In genomic region chr5:111490599-111490998, GRCm38 (mm10) we compare ENCODE assay signal across 21 mouse cellular contexts.
DNase-seq lines count a peak whose midpoint lies in the region; ATAC-seq lines count a peak whose summit lies in the region.
"Had no signal": no experiment of that assay in that cellular context is flagged by ENCODE, and none has a peak within 500 bp of the region (broad histone marks: within the 10 kb centered on the region; RNA-seq: fewer than 3 reads in every experiment).

No protein-coding gene starts in this region.

- H3K9me3 ChIP-seq in heart, embryonic 11.5 days (replicated peaks; ENCODE audit: control insufficient read depth, low read length) = no peaks in the 10 kb centered on the region
- H3K9me3 ChIP-seq: embryonic facial prominence, embryonic 13.5 days; limb, embryonic 13.5 days; megakaryocyte, embryonic 14.5 days; midbrain, embryonic 15.5 days had no signal

- WGBS in heart, embryonic 11.5 days (ENCODE audit: insufficient replicate concordance) = 20% methylated on average over 4 of the region's 4 CpGs

- DNase-seq in cerebellum, postnatal 10 days = peak; percentile 72 to 77
- no peak for DNase-seq in cerebellum, adult 8-10 months
- peak; percentile 31 for DNase-seq in NIH3T3 (ENCODE audit: low read depth)
- DNase-seq in heart, postnatal 14 days = peak; percentile 65 to 78
- no peak for DNase-seq in kidney, postnatal 25 days
- DNase-seq in adrenal gland, adult 18-20 months (ENCODE audit: low spot score in 2 of 2) = no peak
- DNase-seq in kidney, postnatal 10 days = no peak
- DNase-seq: adrenal gland, postnatal 25 days; cerebellum, adult 2 months; kidney, adult 18-20 months; kidney, postnatal 14 days; layer of hippocampus, adult 9-11 months; spleen, adult 18-20 months had no signal

- peak overlapping the region; percentile 39 for H3K4me2 ChIP-seq in heart, embryonic 11.5 days
- H3K4me2 ChIP-seq: embryonic facial prominence, embryonic 13.5 days; limb, embryonic 13.5 days; midbrain, embryonic 15.5 days had no signal

- intact Hi-C loops in heart, postnatal 14 days (cut with DNase I) = loop anchor here (5.0 kb wide), 1 partner anchor 132 kb away; no protein-coding TSS in a partner anchor

- H3K27me3 ChIP-seq in heart, embryonic 11.5 days (ENCODE audit: control insufficient read depth, insufficient read depth, low read length) = no peaks in the 10 kb centered on the region
- H3K27me3 ChIP-seq: embryonic facial prominence, embryonic 13.5 days; limb, embryonic 13.5 days; midbrain, embryonic 15.5 days had no signal

- 0 out of 2 replicates have a peak, but pooled peaks have one; percentile 22 for ATAC-seq in heart, embryonic 11.5 days (replicated peaks; ENCODE audit: insufficient number of reproducible peaks, low FRiP score, low TSS enrichment)
- ATAC-seq: CD4-positive, CD25-positive, alpha-beta regulatory T cell, adult 4 months; midbrain, embryonic 15.5 days had no signal

- H3K36me3 ChIP-seq in heart, embryonic 11.5 days (ENCODE audit: control insufficient read depth, insufficient read depth, low read length) = no peaks in the 10 kb centered on the region
- H3K36me3 ChIP-seq: embryonic facial prominence, embryonic 13.5 days; G1E; limb, embryonic 13.5 days; midbrain, embryonic 15.5 days had no signal

- peaks cover 16% of the 10 kb centered on the region for H3K4me1 ChIP-seq in heart, embryonic 11.5 days (ENCODE audit: control insufficient read depth, insufficient read depth, low read length)
- H3K4me1 ChIP-seq: megakaryocyte, embryonic 14.5 days had no signal

- H3K4me3 ChIP-seq in heart, embryonic 11.5 days (ENCODE audit: low read depth, low read length) = no peak overlapping the region
- H3K4me3 ChIP-seq: embryonic facial prominence, embryonic 13.5 days; limb, embryonic 13.5 days; megakaryocyte, embryonic 14.5 days; midbrain, embryonic 15.5 days had no signal

- peak overlapping the region; percentile 79 for H3K27ac ChIP-seq in heart, embryonic 11.5 days (ENCODE audit: low read depth, low read length)
- H3K27ac ChIP-seq: embryonic facial prominence, embryonic 13.5 days; limb, embryonic 13.5 days; liver, embryonic 14.5 days; midbrain, embryonic 15.5 days had no signal

- H3K9ac ChIP-seq in heart, embryonic 11.5 days (ENCODE audit: low read depth, low read length) = no peak overlapping the region
- H3K9ac ChIP-seq: embryonic facial prominence, embryonic 13.5 days; limb, embryonic 13.5 days; liver, embryonic 14.5 days; midbrain, embryonic 15.5 days had no signal

Comparison
In these comparisons a context has a peak if more than half of its experiments do, and no peak if none do; other contexts are left out.
1. DNase-seq: peak in cerebellum, postnatal 10 days (2 of 2), NIH3T3 (single experiment) and heart, postnatal 14 days (2 of 2); none in cerebellum, adult 8-10 months (single experiment), kidney, postnatal 25 days (0 of 2), adrenal gland, adult 18-20 months (0 of 2) and kidney, postnatal 10 days (single experiment).